In genomic region chr6:108709131-108709470, GRCm38 (mm10) we compare ENCODE assay signal across 8 mouse cellular contexts. TPM values are rescaled to one million over a fixed set of nuclear protein-coding genes. Genes with fewer than 3 reads are reported as not detected.
DNase-seq lines count a peak whose midpoint lies in the region; ATAC-seq lines count a peak whose summit lies in the region.

No protein-coding gene starts in this region.

- H3K36me3 ChIP-seq in heart, embryonic 13.5 days, result no peaks in the 10 kb centered on the region
- no peaks in the 10 kb centered on the region for H3K36me3 ChIP-seq in embryonic facial prominence, embryonic 10.5 days (replicated peaks)
- H3K36me3 ChIP-seq in hindbrain, embryonic 12.5 days, result no peaks in the 10 kb centered on the region
- H3K36me3 ChIP-seq in midbrain, embryonic 13.5 days, result no peaks in the 10 kb centered on the region

- ATAC-seq in heart, embryonic 13.5 days (ENCODE audit: extremely low read depth, insufficient number of reproducible peaks, low FRiP score, low TSS enrichment), result no peak
- no peak for ATAC-seq in hindbrain, embryonic 12.5 days (ENCODE audit: low FRiP score)
- no peak for ATAC-seq in midbrain, embryonic 13.5 days
- no peak for ATAC-seq in CD4-positive, CD25-positive, alpha-beta regulatory T cell, adult 4 months

- H3K9ac ChIP-seq in heart, embryonic 13.5 days, result peak overlapping the region; percentile 64
- peak overlapping the region; percentile 45; the same call in 1 of the 2 replicates for H3K9ac ChIP-seq in hindbrain, embryonic 12.5 days
- peak overlapping the region; percentile 65 for H3K9ac ChIP-seq in midbrain, embryonic 13.5 days (replicated peaks)

- H3K9me3 ChIP-seq in heart, embryonic 13.5 days, result no peaks in the 10 kb centered on the region
- no peaks in the 10 kb centered on the region for H3K9me3 ChIP-seq in embryonic facial prominence, embryonic 10.5 days
- no peaks in the 10 kb centered on the region for H3K9me3 ChIP-seq in hindbrain, embryonic 12.5 days (replicated peaks)
- H3K9me3 ChIP-seq in midbrain, embryonic 13.5 days, result no peaks in the 10 kb centered on the region; the same call in 1 of the 2 replicates

- H3K4me3 ChIP-seq in heart, embryonic 13.5 days, result peak overlapping the region; percentile 43
- H3K4me3 ChIP-seq in embryonic facial prominence, embryonic 10.5 days, result peak overlapping the region; percentile 55
- H3K4me3 ChIP-seq in hindbrain, embryonic 12.5 days, result peak overlapping the region; percentile 40
- peak overlapping the region; percentile 52 for H3K4me3 ChIP-seq in midbrain, embryonic 13.5 days (replicated peaks)

- peak overlapping the region; percentile 79 for H3K4me2 ChIP-seq in heart, embryonic 13.5 days
- peak overlapping the region; percentile 87 for H3K4me2 ChIP-seq in hindbrain, embryonic 12.5 days (replicated peaks)
- H3K4me2 ChIP-seq in midbrain, embryonic 13.5 days (replicated peaks), result peak overlapping the region; percentile 90

- DNase-seq in heart, adult 18-20 months, result no peak
- DNase-seq in embryonic facial prominence, embryonic 10.5 days (ENCODE audit: low spot score), result no peak
- DNase-seq in yolk sac, embryonic 10.5 days (ENCODE audit: low spot score), result no peak
- DNase-seq in cerebellum, postnatal 36 days, result no peak

- H3K27ac ChIP-seq in heart, embryonic 13.5 days (replicated peaks), result no peak overlapping the region
- H3K27ac ChIP-seq in embryonic facial prominence, embryonic 10.5 days (replicated peaks), result no peak overlapping the region
- H3K27ac ChIP-seq in hindbrain, embryonic 12.5 days, result no peak overlapping the region
- no peak overlapping the region for H3K27ac ChIP-seq in midbrain, embryonic 13.5 days

- H3K4me1 ChIP-seq in heart, embryonic 13.5 days, result peaks cover 20% of the 10 kb centered on the region
- H3K4me1 ChIP-seq in embryonic facial prominence, embryonic 10.5 days, result peaks cover 16% of the 10 kb centered on the region
- H3K4me1 ChIP-seq in hindbrain, embryonic 12.5 days, result peaks cover 9% of the 10 kb centered on the region
- peaks cover 13% of the 10 kb centered on the region for H3K4me1 ChIP-seq in midbrain, embryonic 13.5 days (replicated peaks)

- H3K27me3 ChIP-seq in heart, embryonic 13.5 days (replicated peaks), result peaks cover 9% of the 10 kb centered on the region
- H3K27me3 ChIP-seq in embryonic facial prominence, embryonic 10.5 days (replicated peaks; ENCODE audit: low read depth, poor library complexity, severe bottlenecking), result peaks cover 34% of the 10 kb centered on the region
- peaks cover 6% of the 10 kb centered on the region for H3K27me3 ChIP-seq in hindbrain, embryonic 12.5 days
- no peaks in the 10 kb centered on the region for H3K27me3 ChIP-seq in midbrain, embryonic 13.5 days

- WGBS in heart, embryonic 13.5 days, result 18% methylated on average over 9 of the region's 9 CpGs
- WGBS in embryonic facial prominence, embryonic 10.5 days, result 19% methylated on average over 9 of the region's 9 CpGs
- 12% methylated on average over 9 of the region's 9 CpGs for WGBS in hindbrain, embryonic 12.5 days
- 18% methylated on average over 9 of the region's 9 CpGs for WGBS in midbrain, embryonic 13.5 days

RNA-seq across cellular contexts. Expression of gene Bhlhe40, which starts 48.7 kb away (rescaled TPM):
- 15.1 and 19.7 TPM in 2 replicates for polyA plus RNA-seq in heart, embryonic 13.5 days (2015; fragmentation: Nextera tagmentation; extraction: Ambion mirVana)
- total RNA-seq in heart, adult 18-20 months (2021), result 10 to 100 TPM; 25.9 to 33.9 TPM
- polyA plus RNA-seq in embryonic facial prominence, embryonic 10.5 days (2016; fragmentation: Nextera tagmentation; extraction: Ambion mirVana), result 1.3 and 1.4 TPM in 2 replicates
- 3.6 and 3.9 TPM in 2 replicates for polyA plus RNA-seq in hindbrain, embryonic 12.5 days (2016; fragmentation: Nextera tagmentation; extraction: Ambion mirVana)
- 3.3 and 3.4 TPM in 2 replicates for polyA plus RNA-seq in midbrain, embryonic 13.5 days (2015; fragmentation: Nextera tagmentation; extraction: Ambion mirVana)
- 10 to 100 TPM; 49.7 to 91.7 TPM for polyA plus RNA-seq in CD4-positive, CD25-positive, alpha-beta regulatory T cell, adult 4 months (2017; shearing (Covaris generic))
